Mouse (Mus musculus) urinary bladder, postnatal 14 days (tissue): ENCODE results near the gene Inava.
A peak's percentile ranks its signal among the peaks of the same experiment; 100 is the strongest.

Source experiments
- DNase-seq: peaks from one replicate; pipeline ENCODE4 v3.0.0; 2021; ENCODE audit warnings: low spot score

Inava gene

DNA sequence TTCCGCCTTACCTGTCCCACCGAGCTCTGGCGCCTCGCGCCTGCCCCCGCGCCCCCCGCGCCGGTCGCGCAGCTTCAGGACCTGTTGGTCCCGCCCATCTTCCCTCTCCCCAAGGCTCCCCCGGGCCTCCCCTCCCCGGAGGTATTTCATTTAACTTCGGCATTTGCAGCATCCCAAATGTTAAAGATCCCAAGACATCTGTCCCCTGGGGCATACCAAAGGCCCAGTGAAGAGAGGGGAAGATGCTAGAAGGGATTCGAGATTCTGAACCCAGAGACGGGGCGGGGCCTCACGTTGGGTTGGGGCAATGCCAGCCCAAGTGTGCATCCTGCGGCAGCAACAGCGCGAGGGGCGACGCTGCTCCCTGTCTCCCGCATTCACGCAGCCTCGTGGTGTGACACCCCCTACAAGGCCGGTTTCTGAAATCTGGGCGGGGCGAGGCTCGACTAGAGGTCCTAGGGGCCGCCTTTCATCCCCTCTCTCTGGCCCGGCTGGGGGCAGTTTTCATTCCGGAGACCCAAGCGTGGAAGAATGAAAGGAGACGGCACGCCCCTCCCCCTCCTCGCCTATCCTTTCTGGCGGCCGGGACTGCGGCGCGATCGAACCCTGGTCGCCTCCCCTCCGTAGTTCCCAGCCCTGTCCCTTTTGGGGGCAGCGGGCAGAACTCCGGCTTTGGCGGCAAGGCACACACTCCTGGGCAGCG is at the start of gene Inava:
Inava (minus strand) TSS at position 373 of the 703 bp plus-strand sequence.
- peak; percentile 51 for DNase-seq

- DNase-seq: no peak
Measured at GRCm38 (mm10) chr1:136277366-136277765, 43.3 kb upstream of the Inava start.

GRCm38 (mm10) chr1:136268224-136268623 is 34.2 kb upstream of the Inava start:
- DNase-seq: no peak

DNA sequence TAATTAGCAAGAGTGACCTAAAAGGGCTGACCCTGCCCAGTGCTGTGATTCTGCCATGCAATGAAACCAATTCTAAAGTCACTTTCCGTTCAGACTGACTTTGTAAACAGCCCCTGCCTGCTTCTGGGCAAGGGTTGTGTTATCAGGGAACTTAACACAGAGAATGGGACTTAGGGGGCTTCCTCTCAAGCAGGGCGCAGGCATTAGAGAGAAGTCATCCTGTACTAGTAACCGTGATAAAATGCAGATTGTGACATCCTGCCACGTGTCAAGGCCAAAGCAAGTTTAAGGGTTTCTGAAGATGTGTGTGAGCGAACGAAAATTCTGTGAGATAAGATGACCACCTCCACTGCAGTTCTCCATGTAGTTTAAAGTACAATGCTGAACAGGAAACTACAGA is 32.1 kb upstream of the Inava start:
- DNase-seq: no peak

- no peak for DNase-seq
Measured at GRCm38 (mm10) chr1:136263355-136263754, 29.3 kb upstream of the Inava start.

DNA sequence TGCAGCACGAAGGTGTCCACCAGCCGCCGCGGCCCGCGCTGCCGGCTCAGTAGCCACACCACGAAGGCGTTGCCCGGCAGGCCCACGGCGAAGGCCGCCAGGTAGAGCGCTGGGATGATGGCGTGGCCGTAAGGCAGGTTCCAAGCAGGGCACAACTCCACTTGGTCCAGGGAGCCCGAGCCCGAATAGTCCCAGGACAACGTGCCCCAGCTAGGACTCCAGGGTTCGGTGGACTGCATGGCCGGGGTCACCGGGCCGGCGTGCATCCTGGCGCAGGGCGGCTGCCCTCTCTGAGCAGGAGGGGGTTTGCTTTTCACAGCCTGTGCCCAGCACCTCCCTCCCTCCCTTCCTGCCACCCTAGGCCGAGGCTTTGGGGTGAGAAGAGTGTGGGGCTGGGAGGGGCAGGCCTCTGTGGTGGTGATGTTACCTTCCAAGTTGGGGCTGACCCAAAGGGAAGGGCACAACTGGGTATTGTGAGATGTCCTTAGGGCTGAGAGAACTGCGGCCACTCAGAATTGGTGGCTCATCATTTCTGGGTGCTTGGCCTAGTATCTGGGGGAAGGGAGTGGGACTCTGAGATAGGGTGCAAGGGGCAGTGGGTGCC is 26.7 kb upstream of the Inava start, which contains the start of gene Gpr25:
Gpr25 (minus strand) TSS at position 239 of the 604 bp plus-strand sequence.
- DNase-seq: no peak

DNA sequence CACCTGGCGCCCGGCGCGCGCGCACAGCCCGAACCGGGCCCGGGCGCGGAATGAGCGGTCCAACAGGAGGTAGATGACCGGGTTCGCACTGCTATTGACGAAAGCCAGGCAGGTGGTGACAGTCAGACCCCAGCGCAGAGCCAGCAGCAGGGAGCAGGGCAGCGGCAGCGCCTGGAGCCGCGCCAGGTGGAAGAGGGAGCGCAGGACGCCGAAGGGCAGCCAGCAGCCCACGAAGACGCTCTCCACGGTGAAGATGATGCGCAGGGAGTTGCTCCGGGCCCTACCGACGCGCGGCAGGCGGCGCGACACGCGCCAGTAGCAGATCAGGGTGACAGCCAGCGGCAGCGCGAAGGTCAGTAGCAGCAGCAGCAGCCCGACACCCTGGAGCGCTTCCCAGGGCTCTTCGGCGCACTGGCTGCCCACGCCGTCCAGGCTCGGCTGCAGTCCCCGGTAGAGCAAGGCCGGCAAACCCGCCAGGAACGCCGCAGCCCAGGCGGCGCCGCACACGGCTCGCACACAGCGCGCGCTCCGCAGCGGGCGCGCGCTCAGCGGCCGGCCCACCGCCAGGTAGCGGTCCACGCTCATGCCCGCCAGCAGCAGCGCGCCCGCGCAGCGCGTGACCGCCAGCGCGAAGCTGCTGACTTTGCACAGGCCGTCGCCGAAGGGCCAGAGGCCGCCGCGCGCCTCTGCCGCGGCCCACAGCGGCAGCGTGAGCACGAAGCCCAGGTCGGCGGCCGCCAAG is 26.0 kb upstream of the Inava start:
- DNase-seq: peak; percentile 39

DNA sequence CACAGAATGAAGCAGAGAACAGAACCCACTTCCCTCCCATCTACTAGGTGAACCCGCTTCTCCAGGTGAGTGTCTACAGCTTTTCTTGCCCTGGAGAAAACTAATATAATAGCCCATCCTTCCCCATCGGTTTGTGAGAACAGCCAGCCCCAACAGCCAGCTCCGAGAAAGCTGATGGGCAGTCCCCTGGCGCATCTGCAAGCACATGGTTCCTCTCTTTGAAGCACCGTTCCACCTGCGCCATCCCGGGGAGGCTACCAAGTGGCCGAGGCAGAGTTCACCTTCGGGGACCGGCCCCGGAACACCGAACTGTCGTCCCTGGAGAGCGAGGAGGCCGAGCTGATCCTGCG is 25.5 kb upstream of the Inava start:
- peak; percentile 6 for DNase-seq

- no peak for DNase-seq
Measured at GRCm38 (mm10) chr1:136258495-136258894, 24.4 kb upstream of the Inava start.

DNA sequence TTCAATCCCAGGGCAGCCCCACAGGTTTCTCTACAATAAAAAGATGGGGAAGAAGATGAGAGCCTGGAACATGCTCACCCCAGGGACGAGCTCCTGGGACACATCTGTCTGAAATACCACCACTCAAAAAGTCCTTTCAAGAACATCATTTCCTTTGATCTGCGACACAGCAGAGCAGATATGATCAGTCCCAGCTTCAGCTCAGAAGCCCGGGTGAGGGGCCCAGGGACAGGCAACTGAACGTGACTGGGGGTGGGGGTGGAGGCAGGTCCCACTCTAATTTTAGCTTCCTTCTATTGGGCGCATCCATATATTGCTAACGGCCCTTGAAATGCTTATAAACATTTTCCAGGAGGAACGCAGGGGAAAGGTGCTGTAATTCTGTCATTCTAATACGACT is 21.6 kb upstream of the Inava start:
- no peak for DNase-seq

DNA sequence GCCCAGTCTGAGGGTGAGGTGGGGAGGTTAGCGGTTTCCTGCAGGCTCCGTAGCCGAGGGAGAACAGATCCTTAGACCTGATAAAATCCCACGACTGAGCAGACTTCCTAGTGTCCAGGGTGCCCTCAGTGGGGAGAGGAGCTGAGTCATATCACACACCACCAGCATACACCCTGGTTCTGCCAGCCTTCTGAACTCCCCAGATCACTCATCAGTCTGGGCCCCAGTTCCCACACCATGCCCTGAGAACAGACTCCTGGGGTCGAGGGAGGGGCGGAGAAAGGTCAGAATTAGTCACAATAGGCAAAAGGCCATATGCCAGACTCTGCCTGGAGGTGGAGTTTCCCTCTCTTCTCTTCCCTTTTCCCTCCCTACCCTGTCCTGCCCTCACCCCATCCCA is 21.1 kb upstream of the Inava start:
- DNase-seq: no peak

DNA sequence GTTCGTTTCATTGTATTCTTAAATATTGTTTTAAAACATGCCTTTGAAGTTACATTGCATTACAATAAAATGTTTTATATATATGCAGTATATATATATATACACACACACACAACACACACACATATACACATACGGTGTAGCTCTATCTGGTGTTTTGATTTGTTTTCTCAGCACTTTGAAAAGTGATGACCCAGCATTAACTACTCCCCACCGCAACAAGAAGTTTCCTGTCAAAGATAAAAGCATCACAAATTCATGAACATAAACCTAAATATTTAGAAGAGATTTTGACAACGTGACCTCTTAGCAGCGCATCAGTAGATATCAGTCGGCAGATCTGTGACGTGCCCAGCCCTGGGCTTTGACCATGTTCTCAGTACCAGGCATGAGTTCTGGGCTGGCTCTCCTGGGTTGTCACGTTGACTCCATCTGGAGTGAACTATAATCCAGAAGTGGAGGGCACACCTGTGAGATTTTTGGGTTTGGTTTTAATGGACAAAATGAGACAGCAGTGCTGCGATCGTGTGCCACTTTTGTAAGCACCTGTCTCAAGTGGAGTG is 20.5 kb upstream of the Inava start:
- no peak for DNase-seq

- no peak for DNase-seq
Measured at GRCm38 (mm10) chr1:136253472-136253871, 19.4 kb upstream of the Inava start.

- no peak for DNase-seq
Measured at GRCm38 (mm10) chr1:136249662-136250061, 15.6 kb upstream of the Inava start.

DNA sequence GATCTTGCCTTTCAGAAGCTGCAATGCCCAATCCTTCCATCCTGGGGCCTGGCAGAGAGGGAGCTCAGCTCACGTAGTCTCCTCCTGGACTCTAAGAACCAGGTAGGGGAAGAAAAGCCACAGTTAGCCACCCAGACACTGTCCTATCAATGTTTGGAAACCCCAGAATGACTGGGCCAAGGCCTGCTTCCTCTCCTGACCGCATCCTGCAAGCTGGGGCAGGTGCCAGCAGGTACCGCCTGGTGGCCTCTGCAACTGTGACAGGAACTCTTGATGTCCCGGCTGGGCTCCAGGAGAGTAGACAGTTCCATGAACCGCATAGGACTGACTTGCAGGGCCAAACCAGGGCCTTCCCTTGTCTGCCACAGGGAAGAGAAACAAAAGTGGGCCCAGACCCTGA is 13.3 kb upstream of the Inava start:
- DNase-seq: peak; percentile 71

GRCm38 (mm10) chr1:136244469-136244868 is 10.4 kb upstream of the Inava start:
- DNase-seq: no peak

DNA sequence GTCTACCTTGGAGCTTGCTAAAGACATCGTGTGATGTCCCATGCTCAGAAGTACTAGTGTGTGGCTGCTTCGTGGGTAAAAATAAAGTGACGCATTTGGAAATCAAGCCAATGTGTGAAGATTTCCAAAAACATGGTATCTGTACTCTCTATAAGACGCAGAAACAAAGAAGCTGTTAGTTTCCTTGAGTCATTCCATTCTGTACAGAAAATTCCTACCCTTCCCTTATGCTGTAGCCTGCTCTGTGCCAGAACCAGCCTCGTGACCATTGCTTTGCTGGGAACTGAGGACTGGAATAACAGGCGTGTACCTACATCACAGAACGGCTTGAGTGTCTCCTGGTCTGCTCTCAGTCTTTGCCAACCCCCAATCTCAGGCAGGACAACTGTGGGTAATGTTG is 7.7 kb upstream of the Inava start:
- DNase-seq: no peak

- no peak for DNase-seq
Measured at GRCm38 (mm10) chr1:136238495-136238894, 4.4 kb upstream of the Inava start.

DNA sequence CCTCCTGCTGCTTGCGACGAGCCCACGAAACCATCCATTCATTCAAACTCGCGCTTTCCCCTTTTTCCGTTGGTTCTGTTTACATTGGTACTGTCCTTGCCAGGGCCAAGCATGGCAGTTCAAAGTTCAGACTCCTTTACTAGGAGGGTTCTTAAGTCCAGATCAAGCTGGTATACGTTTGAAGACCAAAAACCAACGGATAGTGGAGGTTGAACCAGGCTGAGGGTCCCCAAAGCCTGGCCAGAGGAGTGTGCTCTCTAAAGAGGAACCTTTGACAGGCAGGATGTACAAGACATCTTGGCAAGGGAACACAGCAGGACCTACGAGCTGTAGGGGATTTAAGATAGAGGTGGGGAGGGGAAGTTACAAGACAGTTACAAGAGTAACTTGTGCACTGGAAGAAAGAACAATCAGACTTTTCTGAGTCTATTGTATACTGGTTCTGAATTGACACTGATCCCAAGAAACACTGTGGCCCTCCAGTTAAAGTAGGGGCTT is 580 bp upstream of the Inava start:
- no peak for DNase-seq

GRCm38 (mm10) chr1:136232986-136233790 is 876 bp downstream of the Inava start:
- peak; percentile 13 for DNase-seq

- DNase-seq: peak; percentile 26
Measured at GRCm38 (mm10) chr1:136232285-136232926, 1.7 kb downstream of the Inava start.
